Mouse (Mus musculus): ENCODE results near the gene Msx3. TPM values are rescaled to one million over a fixed set of nuclear protein-coding genes. Genes with fewer than 3 reads are reported as not detected.
A peak's percentile ranks its signal among the peaks of the same experiment; 100 is the strongest.

Gene Msx3
- polyA plus RNA-seq, 1 experiment from 2014 or later: 105 TPM

GRCm38 (mm10) chr7:140045546-140045945 is 3.3 kb downstream of the Msx3 start:
- peaks cover 67% of the 10 kb centered on the region for H3K27me3 ChIP-seq (ENCODE audit: insufficient read depth, poor library complexity, severe bottlenecking)
- WGBS: 82% methylated on average over 4 of the region's 4 CpGs
- no peak overlapping the region for H3K27ac ChIP-seq
- peaks cover 24% of the 10 kb centered on the region for H3K36me3 ChIP-seq
- DNase-seq (ENCODE audit: low spot score): no peak
- peaks cover 38% of the 10 kb centered on the region for H3K4me1 ChIP-seq (replicated peaks)
- H3K4me3 ChIP-seq: peak overlapping the region; percentile 65
- no peaks in the 10 kb centered on the region for H3K9me3 ChIP-seq

GRCm38 (mm10) chr7:140042728-140043127 is 6.2 kb downstream of the Msx3 start:
- WGBS: 70% methylated on average over 3 of the region's 3 CpGs

DNA sequence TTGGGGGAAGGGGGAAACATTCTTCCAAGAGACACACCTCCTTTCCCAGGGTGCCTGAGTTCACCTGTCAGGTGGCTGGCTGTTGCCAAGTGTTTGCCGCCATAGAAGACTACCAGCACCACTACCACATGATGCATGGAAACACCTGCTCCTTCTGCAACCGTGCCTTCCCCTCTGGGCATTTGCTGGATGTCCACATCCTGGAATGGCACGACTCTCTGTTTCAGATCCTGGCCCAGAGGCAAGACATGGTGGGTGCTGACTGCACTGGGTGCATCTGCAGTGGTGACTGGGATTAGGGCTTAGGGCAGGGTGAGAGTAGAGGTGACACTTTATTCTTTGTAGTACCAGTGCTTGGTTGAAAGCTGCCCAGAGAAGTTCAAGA is 11.7 kb downstream of the Msx3 start:
- Histone ChIP-seq H3K4me3 (peak overlapping the region; percentile 83), H3K27me3 (ENCODE audit: insufficient read depth, poor library complexity, severe bottlenecking) (no peaks in the 10 kb centered on the region), H3K36me3 (peaks cover 58% of the 10 kb centered on the region), H3K4me1 (replicated peaks) (peaks cover 26% of the 10 kb centered on the region), H3K27ac (peak overlapping the region; percentile 96), H3K9me3 (no peaks in the 10 kb centered on the region)
- no peak for DNase-seq (ENCODE audit: low spot score)
- WGBS: 61% methylated on average over 3 of the region's 3 CpGs

More at GRCm38 (mm10) chr7:140042728-140043127, 6.2 kb downstream of the Msx3 start:
- peaks cover 39% of the 10 kb centered on the region for H3K27me3 ChIP-seq (ENCODE audit: insufficient read depth, poor library complexity, severe bottlenecking)
- peaks cover 12% of the 10 kb centered on the region for H3K4me1 ChIP-seq (replicated peaks)
- H3K4me3 ChIP-seq: no peak overlapping the region
- H3K9me3 ChIP-seq: no peaks in the 10 kb centered on the region
- DNase-seq (ENCODE audit: low spot score): no peak
- no peak overlapping the region for H3K27ac ChIP-seq
- H3K36me3 ChIP-seq: peaks cover 47% of the 10 kb centered on the region

DNA sequence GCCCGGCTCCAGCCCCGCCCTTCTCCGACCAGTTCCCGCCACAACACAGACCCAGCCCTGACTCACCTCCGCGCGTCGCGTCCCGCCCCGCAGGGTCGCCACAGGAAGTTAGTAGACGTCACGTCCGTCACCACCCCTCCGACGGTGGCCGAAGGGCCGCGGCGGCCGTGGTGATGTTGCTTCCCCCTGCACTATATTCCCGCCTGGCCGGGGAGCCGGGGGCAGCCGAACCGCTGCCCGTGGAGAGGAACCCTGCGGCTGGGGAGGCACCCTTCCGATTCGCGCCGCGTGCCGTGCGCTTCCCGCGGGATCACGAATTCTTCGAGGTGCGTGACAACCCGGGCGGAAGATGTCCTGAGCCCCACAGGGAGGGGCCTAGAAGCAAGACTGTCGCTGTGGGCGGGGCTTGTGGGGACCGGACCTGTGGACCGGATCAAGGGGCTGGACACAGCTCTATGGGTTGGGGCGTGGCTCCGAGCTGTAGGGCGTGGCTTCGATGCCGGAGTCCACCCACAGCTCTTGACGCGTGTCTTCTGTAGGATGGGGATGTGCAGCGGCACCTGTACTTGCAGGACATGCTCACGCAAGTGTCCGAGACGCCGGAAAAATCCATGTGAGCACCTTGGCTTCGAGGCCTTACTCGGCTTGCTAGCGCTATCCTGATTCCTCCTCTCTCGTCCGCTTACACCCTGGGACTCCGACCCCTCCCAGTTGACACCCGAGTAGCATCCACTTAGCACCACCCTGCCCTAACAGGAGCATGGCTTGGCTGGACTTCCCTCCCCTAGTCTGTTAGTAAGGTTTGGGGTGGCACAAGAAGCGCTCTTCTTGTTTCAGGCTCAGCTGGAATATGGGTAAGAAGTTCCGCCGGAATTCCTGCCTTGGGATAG is 12.4 kb downstream of the Msx3 start, which contains the start of the genes Zfp511 and Tubgcp2:
Zfp511 (plus strand) TSS at position 111 of the 890 bp plus-strand sequence.
Tubgcp2 (minus strand) TSS at position 389 of the 890 bp plus-strand sequence.
- DNase-seq (ENCODE audit: low spot score): peak; percentile 97
- H3K4me1 ChIP-seq (replicated peaks): peaks cover 26% of the 10 kb centered on the region
- H3K27ac ChIP-seq: peak within 1 kb of the TSS; percentile 96
- H3K27me3 ChIP-seq (ENCODE audit: insufficient read depth, poor library complexity, severe bottlenecking): no peaks in the 10 kb centered on the region
- H3K9me3 ChIP-seq: no peaks in the 10 kb centered on the region
- 1% methylated on average over 69 of the region's 69 CpGs for WGBS
- H3K36me3 ChIP-seq: peaks cover 64% of the 10 kb centered on the region
- peak within 1 kb of the TSS; percentile 83 for H3K4me3 ChIP-seq

DNA sequence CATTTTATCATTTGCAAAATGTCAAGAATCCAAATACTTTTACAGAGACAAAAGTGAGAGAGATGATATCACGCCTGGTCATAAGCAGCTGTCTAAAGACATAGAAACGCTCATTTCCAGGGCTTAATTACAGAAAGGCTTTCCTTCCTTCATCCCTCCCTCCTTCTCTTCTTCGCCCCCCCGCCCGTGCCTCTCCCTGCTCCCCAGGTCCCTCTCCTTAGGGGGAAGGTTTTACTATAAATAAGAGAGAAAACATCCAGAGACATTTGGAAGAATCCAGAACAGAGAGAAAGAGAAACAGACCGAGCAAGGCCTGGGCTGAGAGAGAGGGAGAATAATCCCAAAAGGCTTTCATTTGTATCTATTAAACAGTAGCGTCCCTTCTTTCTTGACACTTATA is 13.4 kb downstream of the Msx3 start:
- Histone ChIP-seq H3K4me1 (replicated peaks) (peaks cover 26% of the 10 kb centered on the region), H3K9me3 (no peaks in the 10 kb centered on the region), H3K27me3 (ENCODE audit: insufficient read depth, poor library complexity, severe bottlenecking) (no peaks in the 10 kb centered on the region), H3K4me3 (peak overlapping the region; percentile 83), H3K36me3 (peaks cover 64% of the 10 kb centered on the region), H3K27ac (peak overlapping the region; percentile 96)
- DNase-seq (ENCODE audit: low spot score): no peak
- 27% methylated on average over 7 of the region's 7 CpGs for WGBS

DNA sequence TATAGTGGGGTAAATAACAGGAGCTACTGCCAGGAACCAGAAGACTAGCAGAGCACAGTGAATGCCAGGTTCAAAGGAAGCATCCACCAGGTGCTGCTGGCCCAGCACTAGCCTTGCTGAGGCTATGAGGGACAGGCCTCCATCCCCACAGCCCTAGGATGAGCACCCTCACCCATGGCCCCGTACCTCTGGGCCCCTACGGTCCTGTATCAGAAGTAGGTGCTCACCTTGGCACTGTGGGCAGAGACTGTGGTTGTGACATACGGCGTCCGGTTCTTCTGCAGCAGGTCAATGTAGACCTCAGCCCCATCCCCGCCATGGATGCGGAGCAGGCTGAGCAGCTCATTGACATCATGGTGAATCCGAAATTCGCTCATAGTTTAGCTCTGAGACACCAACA is 15.5 kb downstream of the Msx3 start:
- H3K36me3 ChIP-seq: peaks cover 65% of the 10 kb centered on the region
- 96% methylated on average over 9 of the region's 9 CpGs for WGBS
- H3K9me3 ChIP-seq: no peaks in the 10 kb centered on the region
- H3K4me3 ChIP-seq: no peak overlapping the region
- no peak overlapping the region for H3K27ac ChIP-seq
- peaks cover 26% of the 10 kb centered on the region for H3K4me1 ChIP-seq (replicated peaks)
- no peak for DNase-seq (ENCODE audit: low spot score)
- H3K27me3 ChIP-seq (ENCODE audit: insufficient read depth, poor library complexity, severe bottlenecking): no peaks in the 10 kb centered on the region

DNA sequence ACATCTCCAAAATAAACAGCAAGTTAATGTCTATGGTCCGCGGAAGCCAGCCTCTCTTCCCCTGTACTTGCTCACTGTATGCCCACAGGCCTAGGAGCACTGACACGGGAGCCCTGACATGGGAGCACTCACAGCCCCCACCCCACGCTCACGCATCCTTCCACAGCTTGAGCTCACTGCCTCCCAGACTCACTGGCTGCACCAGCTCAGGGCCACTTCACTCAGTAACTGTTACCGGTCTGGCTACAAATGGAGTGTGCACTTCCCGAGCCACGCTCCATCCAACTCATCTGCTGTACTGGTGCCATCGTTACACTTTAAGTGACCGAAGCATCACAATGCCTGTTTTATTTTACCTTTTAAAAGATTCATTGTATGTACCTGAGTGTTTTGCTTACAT is 16.5 kb downstream of the Msx3 start:
- H3K36me3 ChIP-seq: peaks cover 70% of the 10 kb centered on the region
- H3K27ac ChIP-seq: no peak overlapping the region

GRCm38 (mm10) chr7:140031771-140032170 is 17.1 kb downstream of the Msx3 start:
- peaks cover 70% of the 10 kb centered on the region for H3K36me3 ChIP-seq
- H3K27ac ChIP-seq: no peak overlapping the region
- no peaks in the 10 kb centered on the region for H3K27me3 ChIP-seq (ENCODE audit: insufficient read depth, poor library complexity, severe bottlenecking)
- H3K9me3 ChIP-seq: peaks cover 3% of the 10 kb centered on the region; the same call in 1 of the 2 replicates
- H3K4me3 ChIP-seq: no peak overlapping the region
- no peak for DNase-seq (ENCODE audit: low spot score)
- H3K4me1 ChIP-seq (replicated peaks): peaks cover 18% of the 10 kb centered on the region
- 93% methylated on average over 12 of the region's 12 CpGs for WGBS

More for the DNA sequence above, 16.5 kb downstream of the Msx3 start:
- Histone ChIP-seq H3K9me3 (peaks cover 3% of the 10 kb centered on the region; the same call in 1 of the 2 replicates), H3K4me3 (no peak overlapping the region), H3K4me1 (replicated peaks) (peaks cover 24% of the 10 kb centered on the region), H3K27me3 (ENCODE audit: insufficient read depth, poor library complexity, severe bottlenecking) (no peaks in the 10 kb centered on the region)
- no peak for DNase-seq (ENCODE audit: low spot score)
- WGBS: 95% methylated on average over 10 of the region's 10 CpGs

DNA sequence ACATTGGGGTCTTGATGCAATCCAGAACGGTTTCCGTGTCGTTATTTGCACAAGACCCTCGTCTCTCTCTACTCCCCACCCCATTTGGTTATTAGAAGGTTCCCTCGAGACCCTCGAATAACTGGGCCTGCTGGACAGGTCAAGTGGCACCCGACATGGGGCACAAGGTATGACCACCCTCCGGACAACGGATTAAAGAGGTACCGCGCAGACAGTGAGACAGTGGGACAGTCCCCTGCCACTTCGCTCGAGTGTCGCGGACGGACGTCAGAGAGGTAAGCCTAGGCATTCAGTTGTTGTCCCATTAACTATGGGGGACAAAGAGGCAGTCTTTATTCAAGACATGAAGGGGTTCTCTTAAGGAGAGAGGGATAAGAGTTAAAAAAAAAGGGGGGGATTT is 37.6 kb downstream of the Msx3 start:
- Histone ChIP-seq H3K9me3 (peaks cover 7% of the 10 kb centered on the region; the same call in 1 of the 2 replicates), H3K27ac (no peak overlapping the region), H3K27me3 (ENCODE audit: insufficient read depth, poor library complexity, severe bottlenecking) (no peaks in the 10 kb centered on the region), H3K36me3 (peaks cover 57% of the 10 kb centered on the region), H3K4me3 (no peak overlapping the region), H3K4me1 (replicated peaks) (no peaks in the 10 kb centered on the region)
- WGBS: 97% methylated on average over 17 of the region's 17 CpGs
- no peak for DNase-seq (ENCODE audit: low spot score)

DNA sequence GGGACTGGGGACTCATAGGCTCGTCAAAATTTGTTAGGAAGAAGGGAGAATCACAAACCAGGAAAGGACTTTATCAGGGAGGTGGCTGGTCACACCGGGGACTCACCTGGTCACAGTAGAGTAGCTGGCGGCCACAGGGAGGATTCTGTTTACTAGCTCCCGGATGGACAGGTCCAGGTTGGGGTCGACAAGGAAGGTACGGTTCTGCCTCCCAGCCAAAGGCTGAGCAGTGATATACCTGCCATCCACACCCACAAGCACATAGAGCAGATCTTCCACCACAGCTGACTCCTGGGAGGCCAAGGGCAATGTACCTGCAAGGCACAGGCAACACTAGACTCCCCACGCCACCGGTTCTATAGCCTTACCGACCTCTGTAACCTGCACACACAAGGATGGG is 41.1 kb downstream of the Msx3 start:
- Histone ChIP-seq H3K4me3 (no peak overlapping the region), H3K4me1 (replicated peaks) (no peaks in the 10 kb centered on the region), H3K27ac (no peak overlapping the region), H3K36me3 (peaks cover 83% of the 10 kb centered on the region), H3K9me3 (no peaks in the 10 kb centered on the region), H3K27me3 (ENCODE audit: insufficient read depth, poor library complexity, severe bottlenecking) (no peaks in the 10 kb centered on the region)
- DNase-seq (ENCODE audit: low spot score): no peak
- 96% methylated on average over 9 of the region's 9 CpGs for WGBS

DNA sequence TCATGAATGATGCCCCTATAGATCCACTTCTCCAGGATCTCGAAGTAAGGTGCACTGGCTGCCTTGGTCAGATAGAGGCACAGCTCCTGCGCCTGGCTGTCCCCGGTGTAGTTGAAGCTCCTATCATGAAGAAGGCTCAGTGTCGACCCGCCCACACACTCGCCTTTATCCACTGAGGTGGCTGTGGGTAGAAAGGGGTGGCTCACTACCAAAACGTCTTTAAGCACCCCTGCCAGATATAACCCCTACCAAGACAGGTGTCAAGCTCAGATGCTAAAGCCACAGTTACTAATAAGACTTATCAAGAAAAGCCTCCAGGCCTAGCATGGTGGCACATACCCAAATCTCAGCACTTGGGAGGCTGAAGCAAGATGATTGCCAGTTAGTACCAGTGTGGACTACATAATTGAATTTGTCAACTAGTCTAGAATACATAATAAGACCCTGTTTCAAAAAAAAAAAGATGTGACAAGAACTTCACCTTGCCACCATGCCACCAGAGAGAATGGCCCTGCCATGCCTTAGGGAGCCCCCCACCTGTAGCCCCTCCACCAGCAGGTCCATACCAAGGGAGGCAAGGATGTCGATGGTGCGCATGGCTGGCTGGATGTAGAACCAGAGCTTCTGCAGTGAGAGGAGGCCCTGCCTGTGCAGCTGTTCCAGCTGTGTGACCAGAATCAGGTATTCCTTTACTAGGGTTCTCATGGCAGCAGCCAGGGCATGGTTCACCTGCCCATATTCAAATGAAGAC is 41.9 kb downstream of the Msx3 start:
- Histone ChIP-seq H3K27me3 (ENCODE audit: insufficient read depth, poor library complexity, severe bottlenecking) (no peaks in the 10 kb centered on the region), H3K4me1 (replicated peaks) (no peaks in the 10 kb centered on the region), H3K27ac (no peak overlapping the region), H3K4me3 (no peak overlapping the region), H3K36me3 (peaks cover 90% of the 10 kb centered on the region), H3K9me3 (no peaks in the 10 kb centered on the region)
- 94% methylated on average over 9 of the region's 9 CpGs for WGBS
- DNase-seq (ENCODE audit: low spot score): no peak

- no peak overlapping the region for H3K4me3 ChIP-seq
- no peaks in the 10 kb centered on the region for H3K27me3 ChIP-seq (ENCODE audit: insufficient read depth, poor library complexity, severe bottlenecking)
- WGBS: 92% methylated on average over 8 of the region's 8 CpGs
- H3K9me3 ChIP-seq: no peaks in the 10 kb centered on the region
- no peaks in the 10 kb centered on the region for H3K4me1 ChIP-seq (replicated peaks)
- DNase-seq (ENCODE audit: low spot score): no peak
- H3K36me3 ChIP-seq: peaks cover 94% of the 10 kb centered on the region
- H3K27ac ChIP-seq: no peak overlapping the region
Measured at GRCm38 (mm10) chr7:140004666-140005065, 44.2 kb downstream of the Msx3 start.

Data from hindbrain, embryonic 10.5 days (tissue).